Mouse (Mus musculus): ENCODE data around the gene Pck2.

DNA sequence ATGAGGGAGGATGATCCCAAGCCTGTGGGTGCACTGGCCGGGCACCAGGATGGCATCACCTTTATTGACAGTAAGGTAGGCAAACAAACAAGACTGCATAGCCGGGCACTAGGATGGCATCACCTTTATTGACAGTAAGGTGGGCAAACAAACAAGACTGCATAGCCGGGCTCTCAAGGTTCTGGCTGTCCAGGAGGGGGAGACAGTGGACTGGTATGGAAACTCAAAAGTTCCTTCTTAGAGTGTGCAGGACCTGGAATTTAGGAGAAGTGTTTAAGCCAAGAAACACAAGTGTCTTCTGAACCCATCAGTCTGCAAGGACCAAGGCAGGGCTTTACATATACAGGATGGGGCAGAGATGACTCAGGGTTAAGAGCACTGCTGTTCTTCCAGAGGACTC is 25.7 kb downstream of the Pck2 start:
- TF ChIP-seq CTCF (IDR thresholded peaks at IDR 0.05; ENCODE audit: extremely low read depth, insufficient read length, insufficient replicate concordance, low read depth, low read length) (no peak), POLR2A (IDR thresholded peaks at IDR 0.05; ENCODE audit: low read depth, low read length) (no peak)
